Mouse (Mus musculus) thymus, postnatal 4 days (tissue): Measurements from ENCODE around the gene Mylk.

Experiments used
- DNase-seq: peaks from one replicate; pipeline ENCODE4 v3.0.0; 2021

Mylk gene

DNA sequence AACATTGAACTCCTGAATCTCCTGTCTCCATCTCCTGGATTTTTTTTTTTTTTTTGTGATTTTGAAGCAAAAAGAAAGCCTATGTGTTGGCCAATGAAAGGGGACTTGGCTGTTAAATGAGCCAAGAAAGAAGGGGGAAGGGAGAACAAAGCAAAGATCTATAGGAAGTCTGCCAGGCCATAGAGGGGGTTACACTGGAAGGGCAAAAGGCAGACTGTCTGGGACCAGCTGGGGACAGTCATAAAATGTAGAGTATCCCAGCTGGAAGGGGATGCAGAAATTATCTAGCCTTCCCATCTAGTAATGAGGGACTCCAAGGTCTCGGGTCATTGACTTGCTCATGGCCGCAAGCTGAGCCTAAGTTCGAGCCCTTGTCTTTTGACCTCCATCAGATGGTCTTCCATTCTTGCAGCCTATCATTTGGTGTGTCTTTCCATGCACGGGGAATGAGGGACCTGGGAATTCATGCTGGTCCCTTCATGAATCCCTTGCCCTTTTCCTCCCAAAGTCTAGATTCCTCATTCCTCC is 172.4 kb downstream of the Mylk start:
- DNase-seq, result no peak

DNA sequence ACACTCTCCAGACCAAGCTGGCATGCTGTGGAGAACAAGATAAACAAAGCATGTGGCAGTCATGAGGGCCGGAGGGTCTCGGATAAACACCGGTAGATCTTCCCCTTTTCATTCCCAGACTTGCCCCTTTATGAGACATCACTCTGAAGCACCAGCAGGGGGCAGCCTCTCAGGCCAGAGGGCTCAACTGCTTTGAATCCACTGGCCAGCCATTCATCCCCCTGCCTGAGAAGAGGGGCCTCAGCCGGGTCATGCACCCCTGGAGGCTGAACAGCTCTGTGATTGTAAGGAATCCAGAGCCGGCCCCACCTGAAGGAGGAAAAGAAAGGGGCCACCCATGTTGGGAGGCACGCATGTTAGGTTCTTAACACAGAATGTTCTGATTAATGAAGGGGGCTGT is 175.2 kb downstream of the Mylk start:
- peak; percentile 27 for DNase-seq

DNA sequence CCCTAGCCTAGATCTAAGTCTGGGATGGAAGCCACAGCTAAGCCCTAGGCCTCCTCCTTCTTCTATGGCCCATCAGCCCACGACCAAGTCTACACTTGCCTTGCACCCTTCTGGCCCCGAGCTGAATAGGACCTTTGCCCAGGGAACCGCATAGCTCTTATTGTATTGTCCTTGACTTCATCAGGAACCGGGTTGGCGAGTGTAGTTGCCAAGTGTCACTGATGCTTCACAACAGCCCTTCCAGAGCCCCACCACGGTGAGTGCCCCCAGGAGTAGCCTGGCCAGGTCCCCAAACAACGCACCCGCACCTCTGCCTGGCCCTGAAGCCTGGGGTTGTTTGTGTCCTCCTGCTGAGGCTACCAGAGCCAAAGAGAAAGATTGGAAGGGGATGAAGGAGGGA is 175.9 kb downstream of the Mylk start:
- no peak for DNase-seq

DNA sequence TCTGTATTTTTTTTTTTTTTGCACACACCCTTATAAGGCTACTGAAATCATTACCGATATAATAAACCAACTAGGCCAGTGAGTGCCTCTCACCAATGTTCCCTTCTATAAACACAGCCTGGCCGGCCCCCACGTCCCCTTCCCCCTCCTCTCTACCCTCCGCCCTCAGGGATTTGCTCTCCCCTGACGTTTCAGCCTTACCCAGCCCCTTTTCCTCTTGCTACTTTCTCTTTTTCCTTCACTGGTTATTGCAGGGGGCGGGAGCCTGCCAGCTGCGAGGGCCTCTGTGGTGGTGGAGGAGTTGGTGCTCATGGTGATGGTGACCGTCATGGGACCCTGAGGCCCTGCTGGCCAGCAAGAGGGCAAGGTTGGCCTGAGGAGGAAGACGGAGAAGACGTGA is 176.3 kb downstream of the Mylk start:
- DNase-seq, result no peak

DNA sequence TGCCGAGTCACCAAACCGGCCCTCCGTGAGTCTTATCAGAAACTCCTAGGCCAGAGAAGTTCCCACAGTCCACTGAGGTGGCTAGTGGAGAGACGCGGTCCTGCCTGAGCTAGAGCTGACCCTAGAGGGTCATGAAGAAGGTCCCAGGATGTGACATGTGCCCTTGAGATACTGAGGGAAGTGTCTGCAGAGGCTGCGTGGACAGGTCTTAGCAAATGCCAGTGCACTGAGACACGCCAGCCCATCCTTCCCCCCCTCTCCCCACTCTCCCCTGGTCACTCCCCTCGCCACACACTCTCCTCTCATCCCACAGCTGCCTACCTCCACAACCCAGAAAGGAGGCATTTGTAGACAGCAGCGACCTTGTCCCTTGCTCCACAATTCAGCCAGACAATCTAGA is 178.6 kb downstream of the Mylk start:
- no peak for DNase-seq

DNA sequence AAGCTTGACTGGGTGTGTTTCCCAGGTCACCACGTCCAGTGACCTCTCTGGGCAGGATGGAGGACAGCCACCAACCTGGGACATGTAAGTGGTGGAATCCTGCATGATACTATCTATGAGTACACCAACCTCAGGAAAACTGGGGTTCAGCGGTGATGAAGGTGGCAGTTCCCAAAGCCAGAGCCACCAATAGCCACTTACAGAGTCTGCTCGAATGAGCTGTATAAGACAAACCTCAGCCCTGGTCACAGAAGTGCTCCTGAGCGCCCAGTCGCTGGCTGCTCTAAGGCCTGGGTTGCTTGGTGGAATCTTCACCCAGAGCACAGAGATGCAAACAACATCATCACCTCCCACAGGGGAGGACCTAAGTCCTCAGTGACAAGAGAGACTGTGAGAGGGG is 179.3 kb downstream of the Mylk start:
- DNase-seq, result no peak

DNA sequence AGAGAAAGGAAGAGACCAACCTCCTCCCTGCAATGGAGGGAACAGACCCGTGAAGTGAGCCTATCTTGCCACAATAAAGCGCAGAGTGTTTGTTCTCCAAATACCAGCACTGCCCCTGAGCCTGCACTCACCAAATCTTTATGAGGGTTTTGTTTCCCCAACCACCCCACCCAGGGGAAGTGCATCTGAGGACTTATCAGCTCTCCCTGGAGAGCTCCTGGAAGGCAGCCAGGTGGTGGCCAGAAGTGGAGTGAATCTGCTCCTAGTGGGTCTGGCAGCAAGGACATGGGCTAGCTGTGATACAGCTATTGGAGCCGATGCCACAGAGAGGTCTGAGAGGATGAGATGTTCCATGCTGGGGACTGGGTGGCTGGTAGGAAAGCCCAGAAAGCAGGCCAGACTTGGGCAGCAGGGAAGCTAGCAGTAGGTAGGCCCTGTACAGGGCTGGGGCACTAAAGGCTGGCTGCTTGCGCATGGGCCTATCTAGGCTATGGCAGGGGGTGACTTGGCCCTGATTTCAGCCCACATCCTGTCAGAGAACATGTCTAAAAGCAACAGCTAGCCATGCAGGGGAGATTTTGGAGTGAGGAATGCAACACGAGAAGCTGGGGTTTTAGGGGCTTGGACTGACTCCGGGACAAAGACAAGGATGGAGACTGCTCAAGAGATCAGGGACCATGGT is 180.1 kb downstream of the Mylk start:
- no peak for DNase-seq

DNA sequence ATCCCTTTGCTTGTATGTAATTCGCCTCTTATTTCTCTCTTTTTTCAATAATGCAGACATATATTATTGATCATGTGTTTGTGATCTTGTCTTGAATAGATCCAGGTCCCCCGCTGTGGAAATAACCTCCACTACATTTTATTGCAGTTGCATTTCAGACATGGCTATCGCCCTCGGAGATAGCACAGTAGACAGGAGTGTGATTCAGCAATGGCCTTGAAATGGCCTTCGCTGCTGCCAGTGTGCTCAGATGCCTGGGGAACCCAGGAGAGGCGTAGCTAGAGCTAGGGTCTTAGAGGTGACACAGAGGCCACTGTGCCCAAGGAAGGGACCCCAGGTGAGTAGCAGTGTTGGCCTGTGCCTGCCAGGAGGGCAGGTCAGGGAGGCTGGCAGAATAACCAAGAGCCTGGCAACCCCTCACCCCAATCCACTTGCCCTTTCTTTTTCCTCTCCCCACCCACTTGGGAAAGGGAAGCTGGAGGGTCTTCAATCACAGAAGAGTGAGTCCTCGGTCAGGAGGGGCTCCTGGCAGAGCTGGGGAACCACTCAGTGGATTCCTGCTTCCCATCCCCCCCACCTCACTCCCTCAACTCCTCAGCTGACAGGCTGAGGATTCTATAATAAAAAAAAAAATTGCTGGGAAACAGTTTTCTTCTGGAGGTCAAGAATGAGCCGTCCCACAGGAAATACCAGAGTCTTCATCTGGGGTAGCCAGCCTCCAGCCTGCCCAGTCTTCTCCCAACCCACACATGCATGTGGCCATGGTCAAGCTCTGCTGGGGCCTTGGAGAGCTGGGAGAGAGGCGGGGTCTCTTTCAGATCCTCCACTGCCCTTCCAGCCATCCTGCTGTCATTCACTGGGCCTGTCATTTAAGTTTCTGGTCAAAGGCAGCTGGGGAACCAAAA is 181.8 kb downstream of the Mylk start:
- no peak for DNase-seq

DNA sequence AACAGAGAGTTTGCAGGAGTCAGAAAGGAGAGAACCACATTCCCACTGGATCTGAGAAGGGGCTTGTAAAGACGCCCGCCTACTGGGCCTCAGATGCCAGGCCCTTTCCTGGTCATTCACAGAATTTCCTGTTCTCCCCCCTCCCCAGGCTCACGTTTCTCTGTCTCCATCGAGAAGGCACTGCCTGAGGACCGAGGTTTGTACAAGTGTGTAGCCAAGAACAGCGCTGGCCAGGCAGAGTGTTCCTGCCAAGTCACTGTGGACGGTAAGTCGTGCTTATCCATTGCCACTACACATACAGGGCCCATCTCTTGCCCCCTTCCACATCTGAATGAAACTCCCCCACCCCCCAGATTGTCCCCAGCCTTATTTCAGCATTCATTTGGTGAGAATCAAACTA is 184.7 kb downstream of the Mylk start:
- DNase-seq, result no peak

DNA sequence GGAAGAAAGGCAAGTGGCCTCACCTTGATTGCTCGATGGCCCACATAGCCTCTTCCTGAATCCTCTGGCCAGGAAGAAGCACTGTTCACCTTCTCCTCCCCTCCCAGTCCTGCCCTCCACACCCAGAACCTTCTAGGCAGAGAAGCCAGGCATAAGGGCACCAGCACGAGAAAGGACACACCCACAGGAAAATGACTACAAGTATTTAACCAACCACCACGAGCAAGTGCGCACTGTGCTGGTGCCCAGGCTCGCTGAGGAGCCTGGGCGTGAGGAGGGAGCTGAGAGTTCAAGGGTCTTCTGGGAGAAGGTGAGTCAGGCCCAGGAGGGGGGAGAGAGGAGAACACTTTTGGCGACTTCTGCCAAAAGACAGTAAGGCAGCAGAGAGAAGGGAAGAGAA is 185.1 kb downstream of the Mylk start:
- no peak for DNase-seq

DNA sequence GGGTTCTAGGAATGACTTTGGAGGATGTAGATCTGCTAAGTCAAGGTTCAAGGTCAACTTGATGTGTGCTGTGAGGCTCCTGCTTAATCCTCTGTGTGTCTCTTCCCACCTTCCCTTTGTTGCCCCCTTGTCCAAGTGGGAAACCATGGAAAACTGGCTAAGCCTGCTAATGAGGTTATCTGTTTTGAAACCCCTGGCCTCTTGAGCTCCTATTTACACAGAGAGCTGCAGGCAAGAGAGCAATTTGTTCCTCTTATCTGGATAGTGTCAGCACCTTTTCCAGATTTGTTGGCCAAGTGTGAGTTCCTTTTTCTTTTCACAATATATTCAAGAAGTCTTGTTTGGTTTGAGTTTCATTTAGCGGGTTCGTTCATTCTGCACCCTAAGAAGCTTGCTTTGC is 186.3 kb downstream of the Mylk start:
- DNase-seq, result no peak

DNA sequence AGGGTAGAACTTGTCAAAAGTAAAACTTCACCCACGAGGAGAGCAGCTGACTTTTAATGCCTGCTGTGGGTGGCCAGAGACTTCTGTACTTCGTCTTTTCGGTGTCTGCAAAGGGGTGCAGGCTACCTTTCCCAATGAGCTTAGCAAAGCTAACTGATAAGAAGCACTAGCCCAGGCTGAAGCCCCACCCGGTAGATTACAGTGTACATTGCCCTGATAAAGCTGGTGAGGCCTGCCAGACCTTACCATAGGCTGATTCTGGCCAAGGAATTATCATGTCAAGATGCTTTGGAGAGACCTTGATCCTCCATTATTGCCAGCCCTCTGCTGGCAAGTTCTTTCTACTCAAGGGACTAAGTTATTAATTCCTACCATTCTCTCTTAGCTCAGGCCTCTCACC is 188.2 kb downstream of the Mylk start:
- no peak for DNase-seq

DNA sequence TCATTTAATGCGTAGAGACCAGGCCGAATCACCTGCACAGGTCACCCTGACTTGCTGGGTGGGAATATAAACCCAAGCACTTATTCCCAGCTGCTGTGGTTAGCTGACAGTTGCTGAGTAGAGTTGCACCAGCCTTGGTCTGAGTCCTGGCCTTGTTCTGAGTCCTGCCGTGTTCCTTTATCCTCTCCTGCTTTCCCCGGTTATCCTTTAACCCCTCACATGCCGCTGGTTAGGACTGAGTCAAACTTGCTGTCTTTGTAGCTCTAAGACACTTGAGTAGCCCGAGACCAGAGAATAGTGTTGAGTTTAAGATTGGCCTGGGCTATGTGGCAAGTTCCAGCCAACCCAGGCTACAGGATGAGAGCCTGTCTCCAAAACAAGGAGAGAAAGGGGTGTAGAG is 189.5 kb downstream of the Mylk start:
- no peak for DNase-seq

DNA sequence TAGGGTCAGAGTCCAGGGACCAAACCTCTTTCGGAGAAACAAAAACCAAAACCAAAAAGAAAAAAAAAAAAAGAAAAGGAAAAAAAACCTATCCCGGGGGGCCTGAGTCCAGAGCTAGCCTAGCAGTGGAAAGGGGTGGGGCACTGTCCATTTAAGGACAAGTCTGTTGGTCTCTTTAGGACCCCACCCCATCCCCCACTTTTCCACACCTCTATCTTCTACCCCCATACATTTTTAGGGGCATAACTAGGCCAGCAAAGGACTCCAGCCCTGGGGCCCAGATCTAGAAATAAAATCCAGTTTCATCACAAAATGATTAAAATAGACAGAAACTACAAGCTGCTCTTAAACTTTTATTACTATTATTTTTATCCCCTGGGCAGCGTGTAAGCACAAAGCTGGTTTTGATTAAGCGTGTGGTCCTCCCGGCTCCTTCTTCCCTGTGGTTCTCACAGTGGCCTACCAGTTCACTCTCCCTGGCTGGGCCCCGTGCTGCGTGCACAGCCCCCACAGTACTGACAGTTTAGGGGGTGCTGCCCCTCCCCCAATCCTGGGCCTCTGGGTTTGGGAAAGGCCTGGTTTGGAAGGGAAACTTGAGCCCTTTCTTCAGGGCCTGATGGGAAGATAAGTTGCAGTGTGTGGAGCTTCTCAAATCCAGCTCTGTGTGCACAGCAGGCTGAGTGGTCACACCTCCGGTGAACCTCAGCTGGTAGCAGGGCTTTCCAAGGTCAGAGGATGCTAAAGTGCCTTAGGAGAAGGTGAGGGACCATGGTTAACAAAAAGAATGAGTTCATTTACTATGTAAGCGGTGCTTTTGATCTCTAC is 190.7 kb downstream of the Mylk start:
- DNase-seq, result no peak

DNA sequence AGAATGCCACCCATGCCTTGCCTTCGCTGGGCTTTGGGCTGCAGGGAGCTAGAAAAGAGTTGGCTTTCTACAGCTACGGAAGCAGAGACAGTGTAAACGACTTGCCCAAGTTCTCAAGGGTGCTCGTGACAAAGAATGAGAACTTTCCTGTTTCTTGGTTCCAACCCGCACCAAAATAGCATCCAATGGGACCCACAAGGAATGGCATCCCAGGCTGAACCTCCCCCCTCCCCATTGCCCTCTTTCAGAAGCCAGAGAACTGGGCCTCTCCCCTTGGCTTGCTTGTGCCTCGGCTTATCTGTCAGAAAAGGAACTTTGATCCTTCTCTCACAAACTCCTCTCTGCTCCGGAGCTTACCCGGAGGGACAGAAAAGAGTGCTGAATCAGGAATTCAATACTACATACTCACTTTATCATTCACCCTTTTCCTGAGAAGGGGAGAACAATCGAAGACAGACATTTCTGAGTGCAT is 191.4 kb downstream of the Mylk start:
- no peak for DNase-seq

DNA sequence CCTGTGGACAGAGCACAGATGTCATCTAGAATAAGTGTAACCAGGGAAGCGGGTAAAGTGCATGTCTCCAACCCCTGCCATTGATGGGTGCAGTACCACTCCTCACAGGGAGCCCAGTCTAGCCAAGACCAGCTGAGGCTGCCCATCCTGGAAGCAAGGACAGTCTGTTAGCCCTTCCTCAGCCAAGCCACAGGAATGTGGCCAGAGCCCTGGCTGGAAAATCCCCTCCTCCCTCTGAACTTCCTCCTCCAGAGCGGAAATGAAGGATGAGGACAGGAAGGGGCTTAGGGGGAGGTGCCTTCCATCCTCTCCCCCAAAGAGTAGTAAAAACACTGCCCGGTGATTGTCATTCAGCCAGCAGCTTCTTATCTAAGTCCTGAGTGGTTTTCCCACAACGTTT is 192.6 kb downstream of the Mylk start:
- no peak for DNase-seq

DNA sequence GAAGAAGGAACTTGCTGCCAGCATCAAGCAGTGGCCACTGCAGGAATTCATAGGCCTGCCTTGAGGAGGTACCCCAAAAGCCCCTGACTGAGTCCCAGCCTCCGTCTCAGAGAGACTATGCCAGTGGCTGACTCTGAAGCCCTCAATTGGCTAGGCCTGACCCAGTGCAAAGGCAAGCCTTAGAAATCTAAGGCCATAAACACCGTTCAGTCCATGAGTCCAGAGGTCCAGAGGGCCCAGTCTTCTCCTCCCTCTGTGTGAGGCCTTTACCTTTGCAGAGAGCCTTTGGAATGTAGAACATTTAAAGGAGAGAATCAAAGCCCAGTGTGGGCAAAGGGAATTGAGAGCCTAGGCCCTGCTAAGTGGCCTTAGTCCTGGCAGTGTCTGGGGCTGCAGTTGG is 193.2 kb downstream of the Mylk start:
- no peak for DNase-seq

DNA sequence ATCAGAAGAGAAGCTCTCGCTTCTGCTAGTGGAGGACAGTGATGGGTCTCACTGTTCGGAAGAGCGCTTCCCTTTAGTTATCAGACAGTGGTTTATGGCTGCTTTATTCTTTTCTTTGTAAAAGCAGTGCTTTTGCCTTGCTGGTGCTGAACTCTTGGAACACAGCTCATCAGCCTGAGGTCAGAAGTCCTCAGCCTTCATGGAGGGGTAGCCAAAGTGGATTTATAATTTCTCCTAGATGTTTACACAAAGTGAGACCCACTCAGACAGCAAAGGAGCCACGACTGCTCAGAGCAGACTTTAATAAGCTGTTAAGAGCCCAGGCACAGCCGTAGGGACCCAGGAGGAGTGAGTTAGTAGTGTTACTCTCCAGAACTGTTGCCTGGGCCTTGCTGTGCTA is 194.9 kb downstream of the Mylk start:
- DNase-seq, result no peak

DNA sequence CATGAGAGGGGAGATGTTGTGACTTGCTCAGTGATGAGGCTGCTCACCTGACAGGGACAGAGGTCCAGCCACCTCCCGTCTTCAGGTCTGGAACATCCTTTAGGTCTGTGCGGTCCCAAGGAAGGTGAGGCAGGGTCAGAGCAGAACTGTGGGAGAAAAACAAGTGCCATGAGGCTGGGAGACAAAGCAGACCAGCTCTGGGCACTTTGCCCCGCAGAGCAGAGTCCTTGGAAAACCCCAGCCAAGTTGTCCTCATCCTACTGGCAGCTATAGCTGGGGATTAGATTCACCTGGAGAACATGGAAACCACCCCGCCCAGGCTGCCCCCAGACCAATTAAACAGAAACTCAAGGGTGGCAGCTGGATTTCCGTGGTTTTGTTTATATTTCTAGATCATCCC is 195.4 kb downstream of the Mylk start:
- DNase-seq, result no peak

DNA sequence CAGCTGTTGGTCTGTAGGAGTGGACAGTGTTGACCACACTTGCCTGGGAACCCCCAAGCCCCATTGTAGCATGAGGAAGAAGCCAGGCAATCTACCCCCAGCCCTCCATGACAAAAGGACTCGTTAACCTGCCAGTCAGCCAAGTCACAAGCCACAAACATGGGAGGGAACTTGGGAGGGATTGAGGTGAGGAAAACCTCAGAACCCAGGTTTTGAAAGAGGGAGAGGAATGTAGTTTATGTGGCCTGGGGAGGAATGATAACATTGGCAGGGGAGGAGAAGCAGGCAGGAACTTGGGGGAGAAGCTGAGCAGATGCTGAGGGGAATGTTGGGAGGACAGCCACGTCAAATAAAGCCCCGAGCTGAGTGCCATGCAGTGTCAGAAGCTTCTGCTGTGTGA is 196.9 kb downstream of the Mylk start:
- DNase-seq, result no peak

DNA sequence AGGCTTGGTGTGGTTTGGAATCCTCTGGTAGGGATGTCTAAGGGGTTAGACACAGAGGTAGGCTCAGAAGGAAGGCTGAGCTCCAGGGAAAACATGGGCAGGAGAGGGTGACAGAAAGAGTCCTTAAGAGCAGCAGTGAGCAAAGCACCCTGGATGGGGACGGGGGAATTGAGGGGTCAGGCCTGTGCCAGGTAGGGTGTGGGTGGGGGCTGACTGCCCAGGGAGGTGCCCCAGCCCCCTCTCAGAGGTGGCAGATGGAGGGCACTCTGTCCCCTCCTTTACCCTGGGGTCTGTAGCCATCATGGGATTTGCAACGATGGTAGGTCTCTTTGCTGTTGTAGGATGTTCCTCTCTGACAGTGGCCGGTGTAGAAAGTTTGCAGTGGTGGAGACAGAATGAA is 201.3 kb downstream of the Mylk start:
- no peak for DNase-seq

DNA sequence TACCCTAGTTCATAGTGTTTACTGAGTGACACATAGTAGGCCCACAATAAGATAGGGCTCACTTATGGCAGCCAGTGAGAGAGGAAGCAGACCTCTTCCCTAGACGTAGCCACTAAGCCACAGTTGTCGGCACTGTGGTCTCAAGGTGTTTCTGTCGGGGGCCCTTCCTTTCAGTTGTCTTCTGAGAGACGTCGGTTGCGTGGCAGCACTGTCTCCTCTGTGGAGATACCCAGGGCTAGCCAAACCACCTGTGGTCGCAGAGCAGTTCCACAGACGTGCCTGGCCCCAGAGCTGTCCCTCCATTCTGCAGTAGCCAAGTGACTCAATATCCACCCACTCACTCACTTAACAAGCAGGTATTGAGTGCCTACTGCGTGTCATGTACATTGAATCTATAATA is 205.9 kb downstream of the Mylk start:
- DNase-seq, result no peak

DNA sequence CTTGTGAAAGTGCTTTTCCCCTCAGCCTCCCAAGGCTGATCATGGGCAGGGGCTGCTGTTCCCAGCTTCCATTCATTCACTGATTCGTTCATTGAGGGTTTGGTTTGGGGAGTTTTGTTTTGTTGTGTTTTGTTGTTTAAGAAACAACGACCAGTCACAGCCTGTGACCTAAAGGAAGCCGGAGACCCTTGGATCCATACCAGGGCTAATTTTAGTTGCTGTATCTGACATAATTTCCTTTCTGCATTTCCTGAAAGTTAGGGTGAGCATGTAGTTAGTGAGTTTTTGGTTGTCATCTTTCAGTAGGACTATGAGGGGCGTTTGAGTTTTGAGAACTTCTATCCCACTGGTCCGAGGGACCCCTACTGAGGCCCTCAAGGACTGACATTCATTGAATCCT is 207.2 kb downstream of the Mylk start:
- no peak for DNase-seq
